Mouse (Mus musculus) bone marrow macrophage, adult 2 months (primary cell): ENCODE results near the gene Itprid1.
A peak's percentile ranks its signal among the peaks of the same experiment; 100 is the strongest.

ENCODE experiments used
- CTCF ChIP-seq: IDR thresholded peaks from 2 replicates; pipeline ENCODE4 v1.5.1; 2012; ENCODE audit warnings: low read depth, mild to moderate bottlenecking, low read length, moderate library complexity
- POLR2A ChIP-seq: IDR thresholded peaks from 2 replicates; pipeline ENCODE4 v1.6.1; 2012; ENCODE audit warnings: mild to moderate bottlenecking, low read depth, low read length, borderline replicate concordance

DNA sequence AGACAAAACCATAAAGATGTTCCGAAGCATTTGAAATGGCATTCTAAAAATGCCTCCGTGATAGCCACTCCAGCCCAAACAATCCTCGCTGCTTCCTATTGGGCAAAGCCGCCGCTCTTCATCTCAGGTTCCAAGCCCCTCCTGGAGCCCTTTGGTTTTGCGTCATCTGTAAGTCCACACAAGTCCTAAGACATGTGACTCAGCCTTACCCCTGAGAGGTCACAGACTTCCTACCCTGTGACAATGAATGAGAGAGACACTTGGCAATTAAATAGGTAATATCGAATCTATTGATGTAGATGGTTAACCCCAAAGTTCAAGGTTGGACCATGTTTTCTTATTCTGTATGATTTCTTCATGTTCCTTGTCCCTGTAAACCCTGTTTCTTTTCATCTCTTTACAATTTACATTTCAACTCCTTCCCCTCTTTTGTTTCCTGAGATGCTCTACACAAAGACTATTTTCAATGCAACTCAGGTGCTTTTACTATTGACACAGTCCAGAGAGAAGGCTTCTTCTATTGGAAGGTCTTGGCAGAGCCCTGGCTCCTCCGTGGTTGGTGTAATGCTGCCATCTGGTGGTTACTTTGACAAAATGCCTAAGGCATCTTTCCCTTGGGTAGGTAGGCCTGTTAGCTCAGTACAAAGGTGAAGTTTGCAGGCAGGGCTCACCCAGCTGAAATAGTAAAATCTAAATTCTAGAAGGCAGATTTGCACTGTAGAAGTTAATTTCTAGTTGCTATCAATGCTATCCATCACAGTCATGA lies 113.8 kb downstream of the Itprid1 start:
- TF ChIP-seq CTCF (peak; percentile 36; the same call in 1 of the 2 replicates), POLR2A (no peak)
